In the genomic region with DNA sequence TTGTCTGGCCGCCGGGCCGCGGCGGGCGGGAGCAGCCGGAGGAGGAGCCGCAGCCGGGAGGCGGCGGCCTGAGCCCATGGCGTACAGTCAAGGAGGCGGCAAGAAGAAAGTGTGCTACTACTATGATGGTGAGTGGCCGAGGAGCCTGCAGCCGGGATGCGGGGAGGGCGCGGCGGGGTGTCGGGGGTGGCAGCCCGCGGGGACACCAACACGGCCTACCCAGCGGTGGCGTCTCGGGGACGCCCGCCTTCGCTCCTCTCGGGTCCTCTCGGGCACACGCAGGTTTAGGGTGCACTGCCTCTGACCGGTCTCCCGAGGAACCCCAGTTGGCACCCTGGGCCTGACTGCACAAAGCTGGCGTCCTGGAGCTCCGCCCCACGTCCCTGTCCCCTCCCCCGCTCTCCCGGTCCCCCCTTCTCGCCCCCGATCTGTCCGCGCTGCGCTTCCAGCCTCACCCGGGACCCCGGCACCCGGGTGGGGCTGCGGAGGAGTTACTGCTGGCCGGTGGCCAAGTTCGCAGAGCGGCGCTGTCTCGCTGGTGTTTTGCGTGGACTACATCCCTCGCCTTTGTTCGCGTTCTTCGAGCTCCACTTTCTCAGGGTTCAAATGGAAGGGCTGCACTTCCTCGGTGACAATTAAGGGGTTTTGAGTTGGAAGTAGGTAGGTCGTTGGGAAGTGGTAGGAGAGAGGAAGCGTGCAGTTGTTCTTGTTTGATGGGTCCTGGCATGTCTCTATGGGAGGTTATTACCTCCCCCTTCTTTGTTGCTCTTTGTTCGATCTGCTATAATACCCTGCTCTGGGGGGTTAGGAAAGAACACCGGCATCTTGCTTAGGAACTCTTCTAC, we compare ENCODE assay signal across 8 mouse cellular contexts. TPM values are rescaled to one million over a fixed set of nuclear protein-coding genes. Genes with fewer than 3 reads are reported as not detected.
DNase-seq lines count a peak whose midpoint lies in the region; ATAC-seq and TF ChIP-seq lines count a peak whose summit lies in the region.

No protein-coding gene starts in this region.

- peak; percentile 45 to 72 for DNase-seq in cerebellum, postnatal 4 days (ENCODE audit: low spot score in 2 of 2)
- no peak for DNase-seq in cerebellum, adult 9-10 months
- peak; percentile 71 for DNase-seq in embryonic facial prominence, embryonic 11.5 days (ENCODE audit: low spot score)
- peak; percentile 78 for DNase-seq in kidney, postnatal 0 days (ENCODE audit: low spot score)
- DNase-seq in liver = peak; percentile 71
- DNase-seq in midbrain, postnatal 0 days (ENCODE audit: low spot score) = peak; percentile 70

- no peaks in the 10 kb centered on the region for H3K27me3 ChIP-seq in embryonic facial prominence, embryonic 11.5 days (ENCODE audit: control insufficient read depth, insufficient read depth, low read length)
- no peaks in the 10 kb centered on the region for H3K27me3 ChIP-seq in heart, embryonic 11.5 days (ENCODE audit: control insufficient read depth, insufficient read depth, low read length)
- H3K27me3 ChIP-seq in kidney, postnatal 0 days (ENCODE audit: insufficient read depth, low read length) = no peaks in the 10 kb centered on the region
- H3K27me3 ChIP-seq in midbrain, postnatal 0 days (ENCODE audit: insufficient read depth, low read length) = no peaks in the 10 kb centered on the region
- no peaks in the 10 kb centered on the region for H3K27me3 ChIP-seq in stomach, embryonic 15.5 days (replicated peaks)

- WGBS in embryonic facial prominence, embryonic 11.5 days = 1% methylated on average over 43 of the region's 63 CpGs
- under 1% methylated on average over 52 of the region's 63 CpGs for WGBS in heart, embryonic 11.5 days (ENCODE audit: insufficient replicate concordance)
- under 1% methylated on average over 61 of the region's 63 CpGs for WGBS in kidney, postnatal 0 days
- under 1% methylated on average over 43 of the region's 63 CpGs for WGBS in midbrain, postnatal 0 days
- WGBS in stomach, embryonic 15.5 days = under 1% methylated on average over 63 of the region's 63 CpGs

- H3K4me3 ChIP-seq in embryonic facial prominence, embryonic 11.5 days (ENCODE audit: low read depth, low read length) = peak overlapping the region; percentile 96
- H3K4me3 ChIP-seq in heart, embryonic 11.5 days (ENCODE audit: low read depth, low read length) = peak overlapping the region; percentile 86
- H3K4me3 ChIP-seq in kidney, postnatal 0 days (replicated peaks; ENCODE audit: low read depth, low read length) = peak overlapping the region; percentile 95
- peak overlapping the region; percentile 98 for H3K4me3 ChIP-seq in midbrain, postnatal 0 days (ENCODE audit: low read depth, low read length)
- peak overlapping the region; percentile 99 for H3K4me3 ChIP-seq in stomach, embryonic 15.5 days (replicated peaks)

- no peak for TF ChIP-seq CTCF in kidney, postnatal 0 days (IDR thresholded peaks at IDR 0.05; ENCODE audit: low read depth)
- TF ChIP-seq CTCF in midbrain, postnatal 0 days (IDR thresholded peaks at IDR 0.05) = no peak

- H3K27ac ChIP-seq in embryonic facial prominence, embryonic 11.5 days (replicated peaks; ENCODE audit: low read depth, low read length) = peak overlapping the region; percentile 98
- peak overlapping the region; percentile 97 for H3K27ac ChIP-seq in heart, embryonic 11.5 days (ENCODE audit: low read depth, low read length)
- peak overlapping the region; percentile 99 for H3K27ac ChIP-seq in kidney, postnatal 0 days
- H3K27ac ChIP-seq in midbrain, postnatal 0 days (ENCODE audit: low read depth, low read length) = peak overlapping the region; percentile 100
- H3K27ac ChIP-seq in stomach, embryonic 15.5 days = peak overlapping the region; percentile 98

- peak overlapping the region; percentile 52 for H3K4me2 ChIP-seq in embryonic facial prominence, embryonic 11.5 days (ENCODE audit: low read depth, low read length)
- peak overlapping the region; percentile 65 for H3K4me2 ChIP-seq in heart, embryonic 11.5 days
- H3K4me2 ChIP-seq in kidney, postnatal 0 days (ENCODE audit: low read length) = peak overlapping the region; percentile 81
- H3K4me2 ChIP-seq in midbrain, postnatal 0 days (ENCODE audit: low read depth, low read length, poor library complexity, severe bottlenecking) = peak overlapping the region; percentile 60
- H3K4me2 ChIP-seq in stomach, embryonic 15.5 days = peak overlapping the region; percentile 86

- H3K9ac ChIP-seq in embryonic facial prominence, embryonic 11.5 days (replicated peaks; ENCODE audit: low read length) = peak overlapping the region; percentile 98
- peak overlapping the region; percentile 98 for H3K9ac ChIP-seq in heart, embryonic 11.5 days (ENCODE audit: low read depth, low read length)
- H3K9ac ChIP-seq in kidney, postnatal 0 days (ENCODE audit: low read depth, low read length) = peak overlapping the region; percentile 98
- H3K9ac ChIP-seq in midbrain, postnatal 0 days (replicated peaks; ENCODE audit: low read length, poor library complexity, severe bottlenecking) = peak overlapping the region; percentile 99
- peak overlapping the region; percentile 99 for H3K9ac ChIP-seq in stomach, embryonic 15.5 days

- H3K4me1 ChIP-seq in embryonic facial prominence, embryonic 11.5 days (ENCODE audit: control insufficient read depth, insufficient read depth, low read length) = no peaks in the 10 kb centered on the region
- peaks cover 11% of the 10 kb centered on the region for H3K4me1 ChIP-seq in heart, embryonic 11.5 days (ENCODE audit: control insufficient read depth, insufficient read depth, low read length)
- peaks cover 5% of the 10 kb centered on the region; the same call in 1 of the 2 replicates for H3K4me1 ChIP-seq in kidney, postnatal 0 days (replicated peaks; ENCODE audit: insufficient read depth, low read length)
- peaks cover 4% of the 10 kb centered on the region; the same call in 1 of the 2 replicates for H3K4me1 ChIP-seq in midbrain, postnatal 0 days (ENCODE audit: insufficient read depth, low read length)
- peaks cover 11% of the 10 kb centered on the region; the same call in 1 of the 2 replicates for H3K4me1 ChIP-seq in stomach, embryonic 15.5 days

- no peaks in the 10 kb centered on the region for H3K9me3 ChIP-seq in embryonic facial prominence, embryonic 11.5 days (replicated peaks; ENCODE audit: control insufficient read depth, low read length)
- H3K9me3 ChIP-seq in heart, embryonic 11.5 days (replicated peaks; ENCODE audit: control insufficient read depth, low read length) = no peaks in the 10 kb centered on the region
- no peaks in the 10 kb centered on the region for H3K9me3 ChIP-seq in kidney, postnatal 0 days (replicated peaks; ENCODE audit: low read length)
- no peaks in the 10 kb centered on the region for H3K9me3 ChIP-seq in midbrain, postnatal 0 days (ENCODE audit: low read length)
- H3K9me3 ChIP-seq in stomach, embryonic 15.5 days = no peaks in the 10 kb centered on the region

- H3K36me3 ChIP-seq in embryonic facial prominence, embryonic 11.5 days (replicated peaks; ENCODE audit: control insufficient read depth, insufficient read depth, low read depth, low read length) = no peaks in the 10 kb centered on the region
- no peaks in the 10 kb centered on the region; the same call in 1 of the 2 replicates for H3K36me3 ChIP-seq in heart, embryonic 11.5 days (ENCODE audit: control insufficient read depth, insufficient read depth, low read length)
- no peaks in the 10 kb centered on the region for H3K36me3 ChIP-seq in kidney, postnatal 0 days (ENCODE audit: insufficient read depth, low read length)
- H3K36me3 ChIP-seq in midbrain, postnatal 0 days (ENCODE audit: insufficient read depth, low read length) = no peaks in the 10 kb centered on the region
- H3K36me3 ChIP-seq in stomach, embryonic 15.5 days = no peaks in the 10 kb centered on the region

- peak; percentile 80 for ATAC-seq in embryonic facial prominence, embryonic 11.5 days (replicated peaks; ENCODE audit: insufficient number of reproducible peaks, low FRiP score, low TSS enrichment, low read depth)
- ATAC-seq in heart, embryonic 11.5 days (replicated peaks; ENCODE audit: insufficient number of reproducible peaks, low FRiP score, low TSS enrichment) = peak; percentile 78
- ATAC-seq in kidney, postnatal 0 days (replicated peaks; ENCODE audit: low FRiP score, low read depth) = peak; percentile 74
- peak; percentile 85 for ATAC-seq in midbrain, postnatal 0 days (ENCODE audit: low FRiP score)
- peak; percentile 73 for ATAC-seq in stomach, embryonic 15.5 days (ENCODE audit: insufficient read depth, low FRiP score, low read depth)

RNA-seq across cellular contexts. Expression of a gene that starts 0.6 kb away (rescaled TPM):
- polyA plus RNA-seq in embryonic facial prominence, embryonic 11.5 days (2014; fragmentation: Nextera tagmentation; extraction: Ambion mirVana) = 427 and 458 TPM in 2 replicates
- 171 and 186 TPM in 2 replicates for polyA plus RNA-seq in heart, embryonic 11.5 days (2014; fragmentation: Nextera tagmentation; extraction: Ambion mirVana)
- 180 and 182 TPM in 2 replicates for polyA plus RNA-seq in kidney, postnatal 0 days (2015; fragmentation: Nextera tagmentation; extraction: Ambion mirVana)
- total RNA-seq in midbrain, postnatal 0 days (2014; rRNA removed) = 153 and 177 TPM in 2 replicates
- polyA plus RNA-seq in midbrain, postnatal 0 days (2015; fragmentation: Nextera tagmentation; extraction: Ambion mirVana) = 201 and 208 TPM in 2 replicates
- 191 and 194 TPM in 2 replicates for polyA plus RNA-seq in stomach, embryonic 15.5 days (2015; fragmentation: Nextera tagmentation; extraction: Ambion mirVana)
